Mouse (Mus musculus): ENCODE measurements around the gene Mbip. TPM values are rescaled to one million over a fixed set of nuclear protein-coding genes. Genes with fewer than 3 reads are reported as not detected.

Gene Mbip
- total and polyA plus RNA-seq, 3 experiments, result 28.3 to 82.7 (median 47.6) TPM

DNA sequence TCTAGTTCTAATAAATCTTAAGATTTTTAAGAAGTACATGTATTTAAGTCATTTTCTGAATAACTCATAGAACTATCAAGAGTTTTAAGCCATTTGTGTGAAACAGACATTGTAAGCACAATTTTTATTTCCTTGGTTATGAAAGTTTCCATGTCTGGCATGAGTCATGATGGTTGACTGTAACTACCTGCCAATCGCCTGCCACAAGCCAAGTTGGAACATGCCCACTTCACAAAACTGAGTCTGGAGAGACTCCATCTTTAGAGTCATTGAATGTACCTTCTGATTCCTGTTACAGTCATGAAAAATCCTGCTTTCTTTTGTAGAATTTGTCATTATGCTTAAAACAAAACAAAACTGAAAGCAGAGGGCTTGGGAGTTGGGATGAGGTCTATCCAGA lies 19.8 kb downstream of the Mbip start:
- peaks cover 0 to 2% of the 10 kb centered on the region in 2 experiments; a peak in 1 of 4 replicates for H3K4me1 ChIP-seq (ENCODE audit: control insufficient read depth in 1 of 2, insufficient read depth in 2 of 2)
- H3K4me2 ChIP-seq (ENCODE audit: insufficient read depth, low read depth, poor library complexity, severe bottlenecking), result no peak overlapping the region
- dilution Hi-C loops (cut with MboI; ENCODE audit: extremely low pct_ligation_motif_present, extremely low pct_unique_long_range_greater_than_20kb, low sequenced_read_pairs), result no loop called here
- DNase-seq (ENCODE audit: extremely low read depth), result no peak
- H3K27ac ChIP-seq (ENCODE audit: insufficient read depth, low read depth), result no peak overlapping the region
- TF ChIP-seq BHLHE40 (IDR thresholded peaks at IDR 0.05; ENCODE audit: low read depth, low read length) (no peak), GABPA (IDR thresholded peaks at IDR 0.05; ENCODE audit: insufficient replicate concordance, low read depth, low read length) (no peak), USF2 (conservative IDR thresholded peaks at IDR 0.05; ENCODE audit: low read depth, low read length) (no peak), CHD1 (IDR thresholded peaks at IDR 0.05; ENCODE audit: low read depth, low read length) (no peak), PAX5 (IDR thresholded peaks at IDR 0.05; ENCODE audit: low read length) (no peak), CTCF (conservative IDR thresholded peaks at IDR 0.05 in 1 of 2, IDR thresholded peaks at IDR 0.05 in 1 of 2; ENCODE audit: low read depth in 2 of 2, low read length in 2 of 2) (no peak), MXI1 (IDR thresholded peaks at IDR 0.05; ENCODE audit: low read depth, low read length) (no peak), SMC3 (IDR thresholded peaks at IDR 0.05; ENCODE audit: low read depth, low read length) (no peak), JUND (conservative IDR thresholded peaks at IDR 0.05; ENCODE audit: low read depth, low read length) (no peak), TBP (conservative IDR thresholded peaks at IDR 0.05; ENCODE audit: low read depth, low read length) (no peak), USF1 (IDR thresholded peaks at IDR 0.05; ENCODE audit: low read depth, low read length) (no peak), ELF1 (IDR thresholded peaks at IDR 0.05; ENCODE audit: low read depth, low read length) (no peak), NRF1 (IDR thresholded peaks at IDR 0.05; ENCODE audit: low read depth, low read length) (no peak), IRF4 (IDR thresholded peaks at IDR 0.05; ENCODE audit: low read depth, low read length) (no peak)
- H3K4me3 ChIP-seq (replicated peaks in 1 of 3; ENCODE audit: low read depth in 2 of 3, low read length in 2 of 3, poor library complexity in 1 of 3), result no peak overlapping the region
- H3K79me2 ChIP-seq (replicated peaks; ENCODE audit: control insufficient read depth, extremely low read depth, insufficient read depth, poor library complexity, severe bottlenecking), result no peaks in the 10 kb centered on the region
- in situ Hi-C loops (cut with MboI; ENCODE audit: low pct_ligation_motif_present, low pct_unique_long_range_greater_than_20kb, low sequenced_read_pairs), result no loop called here
- no peaks in the 10 kb centered on the region for H3K27me3 ChIP-seq (replicated peaks)
- H3K9me3 ChIP-seq (replicated peaks; ENCODE audit: low read length), result no peaks in the 10 kb centered on the region
- H3K9ac ChIP-seq (ENCODE audit: insufficient read depth, low read depth), result no peak overlapping the region
- peaks cover 26 to 69% of the 10 kb centered on the region in 2 experiments for H3K36me3 ChIP-seq (replicated peaks in 1 of 2; ENCODE audit: control insufficient read depth in 1 of 2, insufficient read depth in 1 of 2, low read length in 1 of 2)

DNA sequence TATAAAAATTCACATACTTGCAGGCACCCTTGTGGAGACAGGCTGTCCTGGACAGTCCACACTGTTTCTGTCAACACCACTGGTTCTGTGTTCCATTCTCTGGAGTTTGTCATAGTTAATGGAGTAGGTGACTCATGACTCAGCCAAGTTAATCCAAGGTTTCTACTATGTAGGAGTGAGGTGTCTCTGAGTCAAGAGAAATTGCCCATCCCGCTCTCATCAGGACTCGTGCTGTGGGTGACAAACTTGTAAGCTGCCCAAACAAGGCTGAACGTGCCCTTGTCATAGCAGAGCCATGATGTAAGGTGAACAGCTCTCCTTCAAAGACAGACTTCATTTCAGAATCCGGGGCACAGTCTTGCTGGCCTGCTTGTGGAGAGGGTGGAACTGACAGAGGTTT lies 26.8 kb downstream of the Mbip start:
- H3K4me1 ChIP-seq (ENCODE audit: control insufficient read depth in 1 of 2, insufficient read depth in 2 of 2), result peaks cover 0 to 2% of the 10 kb centered on the region in 2 experiments; a peak in 1 of 4 replicates
- H3K36me3 ChIP-seq (replicated peaks in 1 of 2; ENCODE audit: control insufficient read depth in 1 of 2, insufficient read depth in 1 of 2, low read length in 1 of 2), result peaks cover 0 to 17% of the 10 kb centered on the region in 2 experiments
- H3K9me3 ChIP-seq (replicated peaks; ENCODE audit: low read length), result peaks cover under 1% of the 10 kb centered on the region
- TF ChIP-seq NRF1 (IDR thresholded peaks at IDR 0.05; ENCODE audit: low read depth, low read length) (no peak), MYC (IDR thresholded peaks at IDR 0.05; ENCODE audit: low read depth, low read length) (no peak), ETS1 (conservative IDR thresholded peaks at IDR 0.05; ENCODE audit: low read depth, low read length) (no peak), E2F4 (IDR thresholded peaks at IDR 0.05; ENCODE audit: insufficient replicate concordance, low read depth, low read length) (no peak), UBTF (IDR thresholded peaks at IDR 0.05; ENCODE audit: low read depth, low read length) (no peak), ZMIZ1 (IDR thresholded peaks at IDR 0.05; ENCODE audit: low read depth, low read length) (no peak), MEF2A (IDR thresholded peaks at IDR 0.05; ENCODE audit: borderline replicate concordance, low read depth, low read length) (no peak), IRF4 (IDR thresholded peaks at IDR 0.05; ENCODE audit: low read depth, low read length) (no peak), MXI1 (IDR thresholded peaks at IDR 0.05; ENCODE audit: low read depth, low read length) (no peak), CHD1 (IDR thresholded peaks at IDR 0.05; ENCODE audit: low read depth, low read length) (no peak), ZKSCAN1 (IDR thresholded peaks at IDR 0.05; ENCODE audit: borderline replicate concordance, low read depth, low read length) (no peak), ZC3H11A (IDR thresholded peaks at IDR 0.05; ENCODE audit: low read depth, low read length) (no peak)
- H3K79me2 ChIP-seq (replicated peaks; ENCODE audit: control insufficient read depth, extremely low read depth, insufficient read depth, poor library complexity, severe bottlenecking), result no peaks in the 10 kb centered on the region
- no peak overlapping the region for H3K27ac ChIP-seq (ENCODE audit: insufficient read depth, low read depth)
- no peaks in the 10 kb centered on the region for H3K27me3 ChIP-seq (replicated peaks)
- no peak for DNase-seq (ENCODE audit: extremely low read depth)
- in situ Hi-C loops (cut with MboI; ENCODE audit: low pct_ligation_motif_present, low pct_unique_long_range_greater_than_20kb, low sequenced_read_pairs) (no loop called here), dilution Hi-C loops (cut with MboI; ENCODE audit: extremely low pct_ligation_motif_present, extremely low pct_unique_long_range_greater_than_20kb, low sequenced_read_pairs) (no loop called here)
- no peak overlapping the region for H3K4me3 ChIP-seq (replicated peaks in 1 of 3; ENCODE audit: low read depth in 2 of 3, low read length in 2 of 3, poor library complexity in 1 of 3)
- H3K9ac ChIP-seq (ENCODE audit: insufficient read depth, low read depth), result no peak overlapping the region
- H3K4me2 ChIP-seq (ENCODE audit: insufficient read depth, low read depth, poor library complexity, severe bottlenecking), result no peak overlapping the region

Measured in CH12.LX (cell line).